Mouse (Mus musculus): ENCODE measurements at regions not wholly inside any gene's neighbourhood (a gene's known extent, or its start where the extent isn't known, plus 50 kb on each side); places are given as distances from the start of the nearest gene placed in this dataset.

GRCm38 (mm10) chr4:29119480-29120153 is 306.7 kb downstream of the Epha7 start:
- no peaks in the 10 kb centered on the region for H3K27me3 ChIP-seq (replicated peaks)
- TF ChIP-seq TCF12 (IDR thresholded peaks at IDR 0.05; ENCODE audit: low read depth, low read length) (no peak), IRF4 (IDR thresholded peaks at IDR 0.05; ENCODE audit: low read depth, low read length) (no peak)
- in situ Hi-C loops (cut with MboI; ENCODE audit: low pct_ligation_motif_present, low pct_unique_long_range_greater_than_20kb, low sequenced_read_pairs) (no loop called here), dilution Hi-C loops (cut with MboI; ENCODE audit: extremely low pct_ligation_motif_present, extremely low pct_unique_long_range_greater_than_20kb, low sequenced_read_pairs) (no loop called here)
- H3K36me3 ChIP-seq (replicated peaks in 1 of 2; ENCODE audit: control insufficient read depth in 1 of 2, insufficient read depth in 1 of 2, low read length in 1 of 2): no peaks in the 10 kb centered on the region
- H3K4me3 ChIP-seq (replicated peaks in 1 of 3; ENCODE audit: low read depth in 2 of 3, low read length in 2 of 3, poor library complexity in 1 of 3): no peak overlapping the region
- H3K9ac ChIP-seq (ENCODE audit: insufficient read depth, low read depth): no peak overlapping the region
- H3K27ac ChIP-seq (ENCODE audit: insufficient read depth, low read depth): no peak overlapping the region
- no peaks in the 10 kb centered on the region for H3K79me2 ChIP-seq (replicated peaks; ENCODE audit: control insufficient read depth, extremely low read depth, insufficient read depth, poor library complexity, severe bottlenecking)
- H3K9me3 ChIP-seq (replicated peaks; ENCODE audit: low read length): peaks cover 44% of the 10 kb centered on the region
- H3K4me2 ChIP-seq (ENCODE audit: insufficient read depth, low read depth, poor library complexity, severe bottlenecking): no peak overlapping the region
- no peaks in the 10 kb centered on the region for H3K4me1 ChIP-seq (ENCODE audit: control insufficient read depth in 1 of 2, insufficient read depth in 2 of 2)
- no peak for DNase-seq (ENCODE audit: extremely low read depth)

- H3K4me2 ChIP-seq (ENCODE audit: insufficient read depth, low read depth, poor library complexity, severe bottlenecking): no peak overlapping the region
- no peak for TF ChIP-seq E2F4 (IDR thresholded peaks at IDR 0.05; ENCODE audit: insufficient replicate concordance, low read depth, low read length)
- H3K4me3 ChIP-seq (replicated peaks in 1 of 3; ENCODE audit: low read depth in 2 of 3, low read length in 2 of 3, poor library complexity in 1 of 3): no peak overlapping the region
- in situ Hi-C loops (cut with MboI; ENCODE audit: low pct_ligation_motif_present, low pct_unique_long_range_greater_than_20kb, low sequenced_read_pairs) (no loop called here), dilution Hi-C loops (cut with MboI; ENCODE audit: extremely low pct_ligation_motif_present, extremely low pct_unique_long_range_greater_than_20kb, low sequenced_read_pairs) (no loop called here)
- no peaks in the 10 kb centered on the region for H3K27me3 ChIP-seq (replicated peaks)
- H3K36me3 ChIP-seq (replicated peaks in 1 of 2; ENCODE audit: control insufficient read depth in 1 of 2, insufficient read depth in 1 of 2, low read length in 1 of 2): no peaks in the 10 kb centered on the region
- DNase-seq (ENCODE audit: extremely low read depth): no peak
- no peaks in the 10 kb centered on the region for H3K4me1 ChIP-seq (ENCODE audit: control insufficient read depth in 1 of 2, insufficient read depth in 2 of 2)
- H3K9me3 ChIP-seq (replicated peaks; ENCODE audit: low read length): peaks cover 36% of the 10 kb centered on the region
- no peak overlapping the region for H3K9ac ChIP-seq (ENCODE audit: insufficient read depth, low read depth)
- no peak overlapping the region for H3K27ac ChIP-seq (ENCODE audit: insufficient read depth, low read depth)
- H3K79me2 ChIP-seq (replicated peaks; ENCODE audit: control insufficient read depth, extremely low read depth, insufficient read depth, poor library complexity, severe bottlenecking): no peaks in the 10 kb centered on the region
Measured at GRCm38 (mm10) chr4:29123697-29124377, 310.9 kb downstream of the Epha7 start.

GRCm38 (mm10) chr4:29130485-29130884 is 317.6 kb downstream of the Epha7 start:
- H3K4me2 ChIP-seq (ENCODE audit: insufficient read depth, low read depth, poor library complexity, severe bottlenecking): no peak overlapping the region
- no peak overlapping the region for H3K4me3 ChIP-seq (replicated peaks in 1 of 3; ENCODE audit: low read depth in 2 of 3, low read length in 2 of 3, poor library complexity in 1 of 3)
- H3K27me3 ChIP-seq (replicated peaks): no peaks in the 10 kb centered on the region
- H3K27ac ChIP-seq (ENCODE audit: insufficient read depth, low read depth): no peak overlapping the region
- TF ChIP-seq CHD2 (IDR thresholded peaks at IDR 0.05; ENCODE audit: low read length) (no peak), ZNF384 (IDR thresholded peaks at IDR 0.05; ENCODE audit: low read depth, low read length) (no peak), CHD1 (IDR thresholded peaks at IDR 0.05; ENCODE audit: low read depth, low read length) (no peak), MAFK (IDR thresholded peaks at IDR 0.05; ENCODE audit: insufficient replicate concordance, low read length) (no peak), SIN3A (IDR thresholded peaks at IDR 0.05; ENCODE audit: low read length) (no peak), MAX (IDR thresholded peaks at IDR 0.05; ENCODE audit: low read length) (no peak)
- in situ Hi-C loops (cut with MboI; ENCODE audit: low pct_ligation_motif_present, low pct_unique_long_range_greater_than_20kb, low sequenced_read_pairs) (no loop called here), dilution Hi-C loops (cut with MboI; ENCODE audit: extremely low pct_ligation_motif_present, extremely low pct_unique_long_range_greater_than_20kb, low sequenced_read_pairs) (no loop called here)
- no peaks in the 10 kb centered on the region for H3K4me1 ChIP-seq (ENCODE audit: control insufficient read depth in 1 of 2, insufficient read depth in 2 of 2)
- no peak for DNase-seq (ENCODE audit: extremely low read depth)
- H3K36me3 ChIP-seq (replicated peaks in 1 of 2; ENCODE audit: control insufficient read depth in 1 of 2, insufficient read depth in 1 of 2, low read length in 1 of 2): no peaks in the 10 kb centered on the region
- no peak overlapping the region for H3K9ac ChIP-seq (ENCODE audit: insufficient read depth, low read depth)
- peaks cover 41% of the 10 kb centered on the region for H3K9me3 ChIP-seq (replicated peaks; ENCODE audit: low read length)
- H3K79me2 ChIP-seq (replicated peaks; ENCODE audit: control insufficient read depth, extremely low read depth, insufficient read depth, poor library complexity, severe bottlenecking): no peaks in the 10 kb centered on the region

All from CH12.LX (cell line).